Mouse (Mus musculus): ENCODE data around the gene Polr2a.

DNA sequence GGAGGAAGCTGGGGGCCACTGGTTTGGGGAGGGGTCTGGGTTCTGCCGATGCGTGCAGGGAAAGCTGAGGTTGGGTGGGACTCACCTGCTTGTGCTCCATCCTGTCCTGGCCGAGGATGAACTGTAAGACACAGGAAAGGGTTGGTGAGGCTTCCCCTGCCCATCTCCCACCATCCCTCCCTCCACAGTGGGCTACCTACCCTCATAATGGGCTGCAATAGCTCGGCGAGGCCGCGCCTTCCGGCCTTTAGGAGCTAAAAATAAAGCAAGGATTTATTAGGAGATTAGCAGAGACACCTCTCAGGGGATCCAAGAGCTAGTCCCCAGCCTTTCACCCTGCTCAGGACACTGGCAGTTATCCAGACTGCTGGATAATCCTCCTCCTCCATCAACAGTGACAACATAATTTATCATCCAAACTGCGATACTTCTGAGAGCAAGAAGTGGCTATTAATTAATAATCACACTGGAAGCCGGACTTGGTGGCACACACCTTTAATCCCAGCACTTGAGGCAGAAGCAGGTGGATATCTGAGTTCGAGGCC lies 64.9 kb downstream of the Polr2a start:
- TF ChIP-seq POLR2A (IDR thresholded peaks at IDR 0.05; ENCODE audit: borderline replicate concordance, insufficient read depth, low read length) = no peak
- TF ChIP-seq CTCF (IDR thresholded peaks at IDR 0.05; ENCODE audit: borderline replicate concordance, insufficient read depth, low read depth, low read length) = no peak

Data from cerebellum, adult 2 months (tissue).